Mouse (Mus musculus): Measurements from ENCODE around the gene Dgkh. TPM values are rescaled to one million over a fixed set of nuclear protein-coding genes. Genes with fewer than 3 reads are reported as not detected.
A peak's percentile ranks its signal among the peaks of the same experiment; 100 is the strongest.

Gene Dgkh
- polyA plus RNA-seq, 1 experiment from 2014 or later, result 0.73 TPM

GRCm38 (mm10) chr14:78689950-78690349 is 42.6 kb downstream of the Dgkh start:
- no peak overlapping the region for H3K27ac ChIP-seq (replicated peaks)
- no peak overlapping the region for H3K4me3 ChIP-seq
- H3K4me1 ChIP-seq, result 0 out of 2 replicates have a peak, but pooled peaks cover 2% of the 10 kb centered on the region
- 93% methylated on average over 9 of the region's 9 CpGs for WGBS
- no peaks in the 10 kb centered on the region for H3K9me3 ChIP-seq (replicated peaks)
- DNase-seq (ENCODE audit: low spot score), result no peak
- H3K36me3 ChIP-seq, result no peaks in the 10 kb centered on the region
- no peaks in the 10 kb centered on the region for H3K27me3 ChIP-seq (ENCODE audit: low read depth, poor library complexity, severe bottlenecking)

GRCm38 (mm10) chr14:78687716-78688115 is 44.9 kb downstream of the Dgkh start:
- Histone ChIP-seq H3K27ac (replicated peaks) (no peak overlapping the region), H3K27me3 (ENCODE audit: low read depth, poor library complexity, severe bottlenecking) (no peaks in the 10 kb centered on the region), H3K4me3 (no peak overlapping the region), H3K36me3 (no peaks in the 10 kb centered on the region), H3K4me1 (0 out of 2 replicates have a peak, but pooled peaks cover 2% of the 10 kb centered on the region), H3K9me3 (replicated peaks) (no peaks in the 10 kb centered on the region)
- DNase-seq (ENCODE audit: low spot score), result no peak
- WGBS, result 76% methylated on average over 4 of the region's 4 CpGs

GRCm38 (mm10) chr14:78686701-78687100 is 45.9 kb downstream of the Dgkh start:
- no peak for DNase-seq (ENCODE audit: low spot score)
- Histone ChIP-seq H3K4me1 (no peaks in the 10 kb centered on the region), H3K9me3 (replicated peaks) (no peaks in the 10 kb centered on the region), H3K27me3 (ENCODE audit: low read depth, poor library complexity, severe bottlenecking) (no peaks in the 10 kb centered on the region), H3K27ac (replicated peaks) (no peak overlapping the region), H3K4me3 (no peak overlapping the region), H3K36me3 (no peaks in the 10 kb centered on the region)
- WGBS, result 93% methylated on average over 6 of the region's 6 CpGs

- Histone ChIP-seq H3K9me3 (replicated peaks) (no peaks in the 10 kb centered on the region), H3K27ac (replicated peaks) (no peak overlapping the region), H3K36me3 (no peaks in the 10 kb centered on the region), H3K4me3 (no peak overlapping the region), H3K4me1 (no peaks in the 10 kb centered on the region), H3K27me3 (ENCODE audit: low read depth, poor library complexity, severe bottlenecking) (no peaks in the 10 kb centered on the region)
- WGBS, result 81% methylated on average over 4 of the region's 4 CpGs
- no peak for DNase-seq (ENCODE audit: low spot score)
These were observed 48.4 kb downstream of the Dgkh start for GRCm38 (mm10) chr14:78684171-78684570.

- Histone ChIP-seq H3K36me3 (no peaks in the 10 kb centered on the region), H3K27me3 (ENCODE audit: low read depth, poor library complexity, severe bottlenecking) (no peaks in the 10 kb centered on the region), H3K9me3 (replicated peaks) (no peaks in the 10 kb centered on the region), H3K4me1 (peaks cover 8% of the 10 kb centered on the region), H3K4me3 (no peak overlapping the region), H3K27ac (replicated peaks) (no peak overlapping the region)
- 80% methylated on average over 3 of the region's 3 CpGs for WGBS
- DNase-seq (ENCODE audit: low spot score), result no peak
These were observed 53.6 kb downstream of the Dgkh start for GRCm38 (mm10) chr14:78678981-78679380.

- no peak overlapping the region for H3K27ac ChIP-seq (replicated peaks)
- DNase-seq (ENCODE audit: low spot score), result no peak
These were observed 54.6 kb downstream of the Dgkh start for GRCm38 (mm10) chr14:78677852-78678588.

GRCm38 (mm10) chr14:78676457-78676856 is 56.1 kb downstream of the Dgkh start:
- 83% methylated on average over 6 of the region's 6 CpGs for WGBS
- Histone ChIP-seq H3K4me3 (no peak overlapping the region), H3K36me3 (no peaks in the 10 kb centered on the region), H3K4me1 (peaks cover 8% of the 10 kb centered on the region), H3K27ac (replicated peaks) (no peak overlapping the region), H3K9me3 (replicated peaks) (no peaks in the 10 kb centered on the region), H3K27me3 (ENCODE audit: low read depth, poor library complexity, severe bottlenecking) (no peaks in the 10 kb centered on the region)
- no peak for DNase-seq (ENCODE audit: low spot score)

More at GRCm38 (mm10) chr14:78677852-78678588, 54.6 kb downstream of the Dgkh start:
- no peaks in the 10 kb centered on the region for H3K9me3 ChIP-seq (replicated peaks)
- no peaks in the 10 kb centered on the region for H3K36me3 ChIP-seq
- WGBS, result 35% methylated on average over 7 of the region's 7 CpGs
- H3K4me3 ChIP-seq, result no peak overlapping the region
- H3K27me3 ChIP-seq (ENCODE audit: low read depth, poor library complexity, severe bottlenecking), result no peaks in the 10 kb centered on the region
- H3K4me1 ChIP-seq, result peaks cover 8% of the 10 kb centered on the region

GRCm38 (mm10) chr14:78674606-78675005 is 58.0 kb downstream of the Dgkh start:
- DNase-seq (ENCODE audit: low spot score), result no peak
- H3K4me3 ChIP-seq, result no peak overlapping the region
- no peaks in the 10 kb centered on the region for H3K27me3 ChIP-seq (ENCODE audit: low read depth, poor library complexity, severe bottlenecking)
- 91% methylated on average over 9 of the region's 9 CpGs for WGBS
- H3K9me3 ChIP-seq (replicated peaks), result no peaks in the 10 kb centered on the region
- H3K36me3 ChIP-seq, result no peaks in the 10 kb centered on the region
- H3K4me1 ChIP-seq, result peaks cover 8% of the 10 kb centered on the region
- no peak overlapping the region for H3K27ac ChIP-seq (replicated peaks)

GRCm38 (mm10) chr14:78669986-78670385 is 62.6 kb downstream of the Dgkh start:
- no peak for DNase-seq (ENCODE audit: low spot score)
- Histone ChIP-seq H3K27me3 (ENCODE audit: low read depth, poor library complexity, severe bottlenecking) (no peaks in the 10 kb centered on the region), H3K36me3 (no peaks in the 10 kb centered on the region)

GRCm38 (mm10) chr14:78668291-78668690 is 64.3 kb downstream of the Dgkh start:
- WGBS, result 30% methylated on average over 6 of the region's 6 CpGs
- H3K27ac ChIP-seq (replicated peaks), result no peak overlapping the region
- no peaks in the 10 kb centered on the region for H3K4me1 ChIP-seq
- peak; percentile 72 for DNase-seq (ENCODE audit: low spot score)
- no peaks in the 10 kb centered on the region for H3K36me3 ChIP-seq
- H3K4me3 ChIP-seq, result no peak overlapping the region
- H3K9me3 ChIP-seq (replicated peaks), result no peaks in the 10 kb centered on the region
- H3K27me3 ChIP-seq (ENCODE audit: low read depth, poor library complexity, severe bottlenecking), result no peaks in the 10 kb centered on the region

More at GRCm38 (mm10) chr14:78669986-78670385, 62.6 kb downstream of the Dgkh start:
- Histone ChIP-seq H3K9me3 (replicated peaks) (no peaks in the 10 kb centered on the region), H3K4me1 (no peaks in the 10 kb centered on the region), H3K27ac (replicated peaks) (no peak overlapping the region), H3K4me3 (no peak overlapping the region)
- WGBS, result 82% methylated on average over 10 of the region's 10 CpGs

- H3K4me3 ChIP-seq, result no peak overlapping the region
- no peak for DNase-seq (ENCODE audit: low spot score)
- H3K4me1 ChIP-seq, result no peaks in the 10 kb centered on the region
- WGBS, result 62% methylated on average over 5 of the region's 5 CpGs
- H3K27ac ChIP-seq (replicated peaks), result no peak overlapping the region
- no peaks in the 10 kb centered on the region for H3K27me3 ChIP-seq (ENCODE audit: low read depth, poor library complexity, severe bottlenecking)
- H3K36me3 ChIP-seq, result no peaks in the 10 kb centered on the region
- H3K9me3 ChIP-seq (replicated peaks), result no peaks in the 10 kb centered on the region
These were observed 64.8 kb downstream of the Dgkh start for GRCm38 (mm10) chr14:78667763-78668162.

- 90% methylated on average over 5 of the region's 5 CpGs for WGBS
- H3K27ac ChIP-seq (replicated peaks), result no peak overlapping the region
- H3K36me3 ChIP-seq, result no peaks in the 10 kb centered on the region
- peaks cover 8% of the 10 kb centered on the region; the same call in 1 of the 2 replicates for H3K9me3 ChIP-seq (replicated peaks)
- H3K4me1 ChIP-seq, result no peaks in the 10 kb centered on the region
- no peaks in the 10 kb centered on the region for H3K27me3 ChIP-seq (ENCODE audit: low read depth, poor library complexity, severe bottlenecking)
- no peak for DNase-seq (ENCODE audit: low spot score)
- H3K4me3 ChIP-seq, result no peak overlapping the region
These were observed 69.9 kb downstream of the Dgkh start for GRCm38 (mm10) chr14:78662641-78663040.

GRCm38 (mm10) chr14:78661462-78661861 is 71.1 kb downstream of the Dgkh start:
- no peaks in the 10 kb centered on the region for H3K4me1 ChIP-seq
- no peak for DNase-seq (ENCODE audit: low spot score)
- 93% methylated on average over 14 of the region's 14 CpGs for WGBS

More at GRCm38 (mm10) chr14:78661462-78661861, 71.1 kb downstream of the Dgkh start:
- peaks cover 8% of the 10 kb centered on the region; the same call in 1 of the 2 replicates for H3K9me3 ChIP-seq (replicated peaks)
- H3K27me3 ChIP-seq (ENCODE audit: low read depth, poor library complexity, severe bottlenecking), result no peaks in the 10 kb centered on the region
- H3K4me3 ChIP-seq, result no peak overlapping the region
- no peaks in the 10 kb centered on the region for H3K36me3 ChIP-seq
- H3K27ac ChIP-seq (replicated peaks), result no peak overlapping the region

All from midbrain, embryonic 10.5 days (tissue).